Comparison of ENCODE assay signal across 9 mouse cellular contexts in the genomic region with DNA sequence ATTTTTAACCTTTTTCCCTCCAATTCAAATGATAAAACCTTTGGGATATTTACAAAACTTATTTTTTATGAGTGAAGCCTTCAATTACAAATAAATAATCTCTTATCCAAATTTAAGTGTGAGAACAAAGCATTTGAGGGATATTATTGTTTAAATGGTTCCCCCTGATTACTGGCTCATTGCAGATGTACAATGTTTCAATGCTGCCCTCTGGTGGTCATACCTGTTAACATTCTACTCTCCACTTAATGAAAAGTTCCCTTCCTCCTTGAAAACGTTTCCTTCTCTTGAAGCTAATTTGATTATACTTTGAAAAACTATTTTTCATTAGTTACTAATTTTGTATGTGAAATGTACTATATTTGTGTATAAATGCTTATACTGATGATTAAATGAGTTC.
DNase-seq lines count a peak whose midpoint lies in the region; ATAC-seq lines count a peak whose summit lies in the region.
"Had no signal": no experiment of that assay in that cellular context is flagged by ENCODE, and none has a peak within 500 bp of the region (broad histone marks: within the 10 kb centered on the region; RNA-seq: fewer than 3 reads in every experiment).

No protein-coding gene starts in this region.

- intact Hi-C loops in heart, postnatal 10 days (cut with DNase I) = no loop called here
- intact Hi-C loops in heart, postnatal 36 days (cut with DNase I) = no loop called here

- H3K4me3 ChIP-seq in limb, embryonic 10.5 days = no peak overlapping the region
- H3K4me3 ChIP-seq: heart, embryonic 15.5 days had no signal

- H3K9me3 ChIP-seq in limb, embryonic 10.5 days (replicated peaks) = no peaks in the 10 kb centered on the region
- H3K9me3 ChIP-seq: heart, embryonic 15.5 days had no signal

- no peaks in the 10 kb centered on the region for H3K27me3 ChIP-seq in limb, embryonic 10.5 days (ENCODE audit: low read depth, poor library complexity, severe bottlenecking)
- H3K27me3 ChIP-seq: heart, embryonic 15.5 days had no signal

- DNase-seq in heart, postnatal 10 days = peak; percentile 4 to 40
- no peak for DNase-seq in heart, postnatal 36 days
- peak; percentile 21 for DNase-seq in ovary, postnatal 14 days (ENCODE audit: low spot score)
- DNase-seq in ovary, postnatal 10 days (ENCODE audit: low spot score) = no peak
- DNase-seq in cerebellum, postnatal 14 days = peak; percentile 63 to 75
- peak; percentile 40 for DNase-seq in limb, embryonic 10.5 days (ENCODE audit: low spot score)
- no peak for DNase-seq in spleen, adult 18-20 months

- H3K27ac ChIP-seq in limb, embryonic 10.5 days = no peak overlapping the region
- H3K27ac ChIP-seq: heart, embryonic 15.5 days had no signal

- no peaks in the 10 kb centered on the region for H3K4me1 ChIP-seq in limb, embryonic 10.5 days
- H3K4me1 ChIP-seq: heart, embryonic 15.5 days had no signal

- H3K36me3 ChIP-seq in limb, embryonic 10.5 days = no peaks in the 10 kb centered on the region
- H3K36me3 ChIP-seq: heart, embryonic 15.5 days had no signal

- ATAC-seq in activated CD4-positive, CD25-positive, alpha-beta regulatory T cell, adult 4 months = no peak

- 21% methylated on average over 1 of the region's 1 CpGs for WGBS in limb, embryonic 10.5 days

Comparison
In these comparisons a context has a peak if more than half of its experiments do, and no peak if none do; other contexts are left out.
1. DNase-seq: peak in heart, postnatal 10 days (2 of 2), ovary, postnatal 14 days (single experiment), cerebellum, postnatal 14 days (2 of 2) and limb, embryonic 10.5 days (single experiment); none in heart, postnatal 36 days (0 of 2), ovary, postnatal 10 days (single experiment) and spleen, adult 18-20 months (0 of 2).